Mouse (Mus musculus) adrenal gland, adult (tissue): ENCODE results near the gene Sbno1.

ENCODE experiments used
- DNase-seq, 2 experiments: peaks; one replicate each; pipeline ENCODE4 v3.0.0; 2022 to 2023; ENCODE audit warnings: low spot score in 1 of 2; ENCODE audit not compliant: inconsistent age in 2 of 2

Sbno1 gene

DNA sequence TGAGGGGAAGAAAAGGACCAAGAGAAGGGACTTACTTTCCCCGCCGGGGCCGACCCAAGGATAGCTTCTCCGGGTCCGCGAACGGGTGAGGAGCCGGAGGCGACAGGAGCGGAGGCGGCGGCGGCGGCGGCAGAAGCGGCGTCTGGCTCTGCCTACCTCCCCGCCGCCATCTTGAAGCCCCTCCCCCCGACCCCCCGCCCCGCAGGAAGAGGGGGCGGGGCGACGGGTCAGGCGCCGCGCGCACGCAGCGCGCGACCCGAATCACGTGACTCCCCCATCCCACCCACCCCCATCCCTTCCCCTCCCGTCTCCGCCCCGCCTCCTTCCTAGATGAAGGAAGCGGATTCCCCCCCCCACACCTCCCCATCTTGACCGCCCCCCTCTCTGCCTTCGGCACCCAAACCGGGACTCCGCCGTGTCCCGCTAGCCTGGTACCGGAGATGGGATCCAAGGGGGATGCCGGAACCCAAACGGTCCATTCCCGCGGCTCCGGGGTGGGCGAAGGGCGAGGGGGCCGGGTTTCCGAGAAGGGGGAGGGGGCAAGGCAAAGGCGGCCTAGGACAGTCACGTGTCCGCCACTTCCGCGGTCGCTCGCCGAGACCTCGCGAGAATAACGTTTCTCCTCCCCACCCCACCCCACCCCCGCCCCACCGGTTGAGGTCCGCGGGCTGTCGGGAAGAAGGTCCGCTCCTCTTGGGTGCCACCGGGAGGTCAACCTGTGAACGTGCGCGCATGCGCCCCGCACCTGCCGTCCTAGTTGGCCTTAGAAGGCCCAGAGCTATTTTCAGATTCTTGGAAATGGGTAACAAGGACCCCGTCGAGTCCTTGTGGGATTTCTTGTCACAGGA is at the start of gene Sbno1:
Sbno1 (minus strand) TSS at position 590 of the 848 bp plus-strand sequence.
- DNase-seq = peak; percentile 95 to 99

GRCm38 (mm10) chr5:124470591-124471171 is 44.9 kb upstream of the Sbno1 start:
- DNase-seq = no peak

DNA sequence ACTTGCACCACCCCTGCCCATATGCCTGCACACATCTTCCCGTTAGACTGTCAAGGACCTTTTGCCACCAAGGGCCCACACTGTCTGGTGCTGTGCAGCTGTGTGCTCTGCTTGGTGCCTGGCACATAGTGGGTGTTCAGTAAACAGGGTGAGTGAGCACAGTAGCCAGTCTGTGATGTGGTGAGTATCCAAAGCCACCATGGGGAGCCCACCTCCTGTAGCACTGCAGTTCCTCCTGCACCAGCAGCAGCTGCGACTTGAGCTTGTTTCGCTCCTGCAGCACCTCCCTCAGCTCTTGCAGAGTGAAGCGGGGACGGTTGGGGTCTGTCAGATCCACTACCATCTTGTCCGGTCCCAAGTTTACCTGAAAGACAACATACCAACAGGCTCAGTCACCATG is 43.7 kb upstream of the Sbno1 start:
- no peak for DNase-seq

GRCm38 (mm10) chr5:124468365-124468764 is 42.6 kb upstream of the Sbno1 start:
- DNase-seq = no peak

- no peak for DNase-seq
Observed at GRCm38 (mm10) chr5:124467766-124468165, 42.0 kb upstream of the Sbno1 start.

- DNase-seq = no peak
Observed at GRCm38 (mm10) chr5:124464905-124465304, 39.1 kb upstream of the Sbno1 start.

- no peak for DNase-seq
Observed at GRCm38 (mm10) chr5:124463462-124463861, 37.7 kb upstream of the Sbno1 start.

DNA sequence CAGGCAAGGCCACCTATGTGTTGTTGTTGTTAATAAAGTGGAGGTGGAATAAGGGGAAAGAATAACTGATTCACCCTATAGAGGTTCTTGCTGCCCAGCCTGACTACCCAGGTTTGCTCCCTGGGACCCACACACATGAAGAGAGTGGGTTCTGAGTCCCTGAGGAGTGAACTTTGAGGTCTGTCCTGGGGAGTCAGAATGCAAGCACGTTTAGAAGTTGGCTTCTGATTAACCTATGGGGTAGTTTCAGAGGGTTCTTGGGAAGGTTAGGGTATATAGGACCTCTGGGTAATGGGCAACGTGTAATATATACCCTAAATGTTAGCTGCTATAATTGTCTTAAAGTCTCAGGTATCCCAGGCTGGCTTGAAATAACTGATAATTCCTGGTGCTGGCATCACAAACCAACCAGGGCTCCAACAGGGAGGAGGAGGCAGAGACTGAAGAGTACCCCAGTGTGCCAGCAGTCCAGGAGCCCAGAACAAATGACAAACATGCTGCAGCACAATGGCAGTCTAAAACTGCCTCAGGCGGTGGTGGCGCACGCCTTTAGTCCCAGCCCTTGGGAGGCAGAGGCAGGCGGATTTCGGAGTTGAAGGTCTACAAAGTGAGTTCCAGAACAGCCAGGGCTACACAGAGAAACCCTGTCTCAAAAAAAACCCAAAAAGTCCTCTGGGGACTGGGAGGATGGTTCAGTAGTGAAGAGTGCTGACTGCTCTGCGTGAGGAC is 36.7 kb upstream of the Sbno1 start:
- DNase-seq = no peak

DNA sequence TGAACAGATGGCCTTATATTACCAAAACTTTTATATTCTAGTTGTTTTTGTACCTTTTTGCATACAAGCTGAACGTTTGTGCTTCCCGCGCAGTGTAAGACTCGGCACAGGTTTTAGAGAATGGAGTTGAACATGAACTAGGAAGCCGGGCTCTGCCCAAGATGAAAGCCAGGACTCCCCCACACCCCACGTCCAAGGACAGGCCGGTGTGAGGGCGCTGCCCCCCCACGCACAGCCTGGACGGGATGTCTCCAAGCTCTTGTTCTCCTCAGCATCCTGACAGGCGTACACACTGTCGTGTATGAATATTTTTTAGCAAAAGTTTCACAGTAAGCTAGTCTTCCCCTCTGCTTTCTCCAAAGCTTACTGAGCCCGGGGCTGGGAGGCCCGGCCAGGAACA is 35.1 kb upstream of the Sbno1 start:
- DNase-seq = peak; percentile 74 to 82

DNA sequence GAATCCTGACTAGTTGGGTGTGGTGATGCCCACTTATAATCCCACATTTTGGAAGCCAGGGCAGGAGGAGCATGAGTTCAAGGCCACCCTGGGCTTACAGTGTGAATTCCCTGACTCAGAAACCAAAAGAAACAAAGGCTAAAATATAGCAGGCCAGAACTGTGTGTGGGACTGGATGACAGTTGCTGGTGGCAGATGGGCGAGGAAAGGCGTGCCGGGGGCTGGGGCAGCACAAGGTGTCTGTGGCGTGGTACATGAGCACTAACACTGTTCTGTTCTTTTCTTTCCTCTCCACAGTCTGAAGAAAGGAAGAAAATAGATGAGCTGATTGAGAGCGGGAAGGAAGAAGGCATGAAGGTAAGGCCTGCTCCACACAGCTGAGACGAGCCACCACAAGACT is 31.0 kb upstream of the Sbno1 start:
- no peak for DNase-seq

DNA sequence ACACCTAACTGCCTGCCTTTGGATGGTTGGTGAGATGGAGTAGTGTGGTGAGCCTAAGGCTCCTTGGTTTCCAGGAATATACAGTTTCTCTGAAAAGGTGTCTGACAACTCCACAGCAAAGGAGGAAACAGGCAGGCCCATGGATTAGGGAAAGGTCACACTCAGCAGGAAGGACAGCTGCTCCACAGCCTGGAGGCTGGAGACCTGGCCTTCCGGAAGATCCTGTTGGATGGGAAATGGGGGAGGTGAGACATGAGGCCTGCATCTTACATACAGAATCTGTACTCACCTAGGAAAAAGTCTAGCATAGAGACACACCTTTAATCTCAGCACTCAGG is 28.2 kb upstream of the Sbno1 start:
- peak in 1 of 2 experiments; percentile 35 for DNase-seq

DNA sequence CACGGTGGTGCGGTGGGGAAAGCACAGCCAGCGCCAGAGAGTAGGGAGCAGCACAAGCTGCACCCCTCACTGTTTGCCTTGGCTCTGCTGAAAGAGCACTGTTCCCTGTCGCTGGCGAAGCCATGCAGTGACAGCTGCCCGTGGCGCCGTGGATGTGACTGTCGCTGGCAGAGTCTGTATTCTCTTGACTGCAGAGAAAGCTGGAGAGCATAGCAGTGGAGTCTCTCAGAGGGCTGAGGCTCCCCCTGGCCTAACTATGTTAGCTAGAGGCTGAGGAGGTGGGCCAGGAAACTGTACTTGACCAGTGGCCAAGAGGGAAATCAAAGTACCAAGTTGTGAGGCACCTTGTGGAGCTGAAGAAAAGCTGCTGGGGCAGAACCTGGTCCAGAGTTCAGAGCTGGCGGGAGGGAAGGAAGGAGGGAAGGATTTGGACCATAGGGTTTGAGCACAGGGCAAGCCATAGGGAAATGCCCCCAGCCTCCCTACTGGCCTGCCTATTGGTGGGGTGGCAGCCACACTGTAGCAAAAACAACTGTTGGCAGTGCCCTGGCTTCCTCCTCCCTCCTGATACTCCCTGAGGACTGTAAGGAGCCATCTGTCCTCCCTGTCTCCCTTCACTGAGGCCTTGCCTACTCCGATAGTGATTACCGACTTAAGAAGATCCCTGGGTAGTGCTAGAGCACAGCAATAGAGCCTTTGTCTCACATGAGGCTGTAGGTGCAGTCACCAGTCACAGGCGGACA is 27.7 kb upstream of the Sbno1 start:
- peak in 1 of 2 experiments; percentile 35 for DNase-seq

DNA sequence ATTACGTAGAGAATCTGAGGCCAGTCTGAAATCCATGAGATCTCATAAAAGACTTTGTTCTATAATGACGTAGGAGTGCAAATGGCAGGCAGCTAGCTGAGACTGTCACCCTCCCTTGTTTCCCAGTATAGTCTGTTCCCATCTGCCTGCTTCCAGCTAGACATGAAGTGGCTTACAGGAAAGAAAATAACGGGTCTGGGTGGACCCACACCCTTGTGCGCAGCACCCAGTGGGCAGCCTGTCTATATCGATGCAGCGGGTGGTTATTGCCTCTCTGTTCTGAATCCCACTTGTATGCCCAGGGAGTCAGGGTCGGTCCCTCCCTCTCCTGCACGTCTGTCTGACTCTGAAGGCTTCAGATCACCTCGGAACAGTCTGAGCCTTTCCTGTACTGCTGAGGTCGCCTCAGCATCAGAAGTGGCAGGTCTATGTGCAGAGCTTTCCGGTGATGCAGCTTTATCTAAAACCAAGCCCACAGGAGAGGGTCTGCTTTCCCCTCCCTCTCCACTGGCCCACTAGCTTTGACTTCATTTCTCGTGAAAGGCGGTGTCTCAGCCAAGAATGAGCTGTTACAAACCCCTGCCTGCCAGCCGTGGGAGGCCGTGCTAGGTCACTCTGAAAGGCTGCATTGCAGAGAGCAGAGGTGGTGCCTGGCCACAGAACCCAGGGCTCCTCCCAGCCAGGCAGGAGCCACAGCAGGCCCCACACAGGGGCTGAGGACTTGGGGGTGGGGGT is 26.9 kb upstream of the Sbno1 start:
- DNase-seq = peak in 1 of 2 experiments; percentile 39

GRCm38 (mm10) chr5:124450641-124451340 is 25.0 kb upstream of the Sbno1 start:
- peak in 1 of 2 experiments; percentile 26 for DNase-seq

GRCm38 (mm10) chr5:124450051-124450450 is 24.2 kb upstream of the Sbno1 start:
- DNase-seq = peak in 1 of 2 experiments; percentile 32

GRCm38 (mm10) chr5:124449494-124449893 is 23.7 kb upstream of the Sbno1 start:
- peak; percentile 71 to 83 for DNase-seq

DNA sequence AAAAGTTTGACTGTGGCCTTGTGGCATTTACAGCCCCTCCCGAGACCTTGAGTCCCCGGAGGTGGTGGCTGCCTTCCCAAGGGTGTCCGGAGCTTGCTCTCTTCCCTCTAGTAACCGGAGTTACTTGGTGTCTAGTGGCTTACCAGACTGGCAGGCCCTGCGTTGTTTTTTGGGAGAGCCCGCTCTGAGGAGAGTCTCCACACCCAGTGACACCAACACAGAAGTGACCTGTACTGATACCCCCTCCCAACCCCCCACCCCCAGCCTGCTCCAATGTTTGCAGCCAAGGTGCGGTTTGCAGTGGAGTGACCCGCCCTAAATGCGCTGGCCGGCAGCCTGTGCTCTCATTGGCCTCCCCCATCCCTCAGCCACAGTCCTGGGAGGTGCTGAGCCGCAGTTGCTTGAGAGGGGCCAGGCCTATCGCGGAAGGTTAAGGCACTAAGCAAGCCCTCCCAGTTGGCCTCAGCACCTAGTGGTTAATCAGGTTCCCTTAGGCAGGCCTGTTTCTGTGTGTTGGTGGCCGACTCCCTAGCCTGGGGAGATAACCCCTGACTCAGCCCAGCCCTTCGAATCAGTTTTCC is 20.6 kb upstream of the Sbno1 start:
- peak; percentile 86 to 94 for DNase-seq

- peak; percentile 71 to 90 for DNase-seq
Observed at GRCm38 (mm10) chr5:124445621-124446293, 20.0 kb upstream of the Sbno1 start.
